8 mouse cellular contexts compared by ENCODE assay signal in genomic region chr17:51393771-51394221, GRCm38 (mm10).
DNase-seq lines count a peak whose midpoint lies in the region; ATAC-seq lines count a peak whose summit lies in the region.

No protein-coding gene starts in this region.

- ATAC-seq in erythroblast, adult 5-6 weeks (replicated peaks; ENCODE audit: low FRiP score, poor library complexity, severe bottlenecking): no peak

- DNase-seq in embryo, embryonic 11 days: peak; percentile 24
- DNase-seq in embryo, embryonic 10 days (ENCODE audit: low spot score): no peak
- peak; percentile 63 for DNase-seq in R1 (ENCODE audit: low read depth, low spot score)
- DNase-seq in cerebellum, postnatal 4 days (ENCODE audit: low spot score in 2 of 2): peak; percentile 26 to 57
- peak; percentile 52 to 55 for DNase-seq in layer of hippocampus, postnatal 10 days (ENCODE audit: low spot score in 2 of 2)
- DNase-seq in thymus, adult 18-20 months: no peak
- DNase-seq in frontal cortex, postnatal 25 days (ENCODE audit: low spot score in 2 of 2): no peak

Comparison
In these comparisons a context has a peak if more than half of its experiments do, and no peak if none do; other contexts are left out.
1. DNase-seq: peak in embryo, embryonic 11 days (single experiment), R1 (single experiment), cerebellum, postnatal 4 days (2 of 2) and layer of hippocampus, postnatal 10 days (2 of 2); none in embryo, embryonic 10 days (single experiment), thymus, adult 18-20 months (0 of 2) and frontal cortex, postnatal 25 days (0 of 2).